Mouse (Mus musculus) MEL (cell line): ENCODE results near the gene Nrf1. TPM values are rescaled to one million over a fixed set of nuclear protein-coding genes. Genes with fewer than 3 reads are reported as not detected.

Experiments used
- DNase-seq: peaks from one replicate; pipeline ENCODE4 v3.0.0; 2011; ENCODE audit warnings: low read depth, low spot score
- H3K27ac ChIP-seq: 2 replicates; pipeline ENCODE4 v1.5.1; 2012; ENCODE audit warnings: low read depth, mild to moderate bottlenecking, control low read depth, low read length, moderate library complexity; ENCODE audit not compliant: control insufficient read depth
- H3K27me3 ChIP-seq, 2 experiments: fragments of 150-350 bp in 1 of 2; sonication (generic) in 1 of 2; 2 replicates each; pipeline ENCODE4 v1.6.1; 2012; ENCODE audit warnings: low read length in 2 of 2, mild to moderate bottlenecking in 2 of 2, improper control_type of control experiment in 1 of 2, moderate library complexity in 1 of 2; ENCODE audit not compliant: insufficient read depth in 2 of 2, control insufficient read depth in 1 of 2
- H3K36me3 ChIP-seq, 2 experiments: 2 replicates each; pipeline ENCODE4 v1.6.1; 2012 to 2014; ENCODE audit warnings: low read length in 2 of 2, improper control_type of control experiment in 1 of 2, inconsistent platforms in 1 of 2, mild to moderate bottlenecking in 1 of 2; ENCODE audit not compliant: insufficient read depth in 2 of 2, control insufficient read depth in 1 of 2
- H3K4me1 ChIP-seq, 2 experiments: fragments of 150-350 bp in 1 of 2; sonication (generic) in 1 of 2; 2 replicates each; pipeline ENCODE4 v1.6.1; 2012; ENCODE audit warnings: low read length in 2 of 2, improper control_type of control experiment in 1 of 2, mild to moderate bottlenecking in 1 of 2; ENCODE audit not compliant: insufficient read depth in 2 of 2, control insufficient read depth in 1 of 2
- H3K4me3 ChIP-seq, 2 experiments: fragments of 150-350 bp in 1 of 2; sonication (generic) in 1 of 2; 2 replicates each; pipeline ENCODE4 v1.5.1; 2012; ENCODE audit warnings: low read depth in 2 of 2, low read length in 2 of 2, mild to moderate bottlenecking in 2 of 2, moderate library complexity in 2 of 2, control low read depth in 1 of 2, improper control_type of control experiment in 1 of 2; ENCODE audit not compliant: control insufficient read depth in 1 of 2, insufficient read depth in 1 of 2
- H3K79me2 ChIP-seq: 2 replicates; pipeline ENCODE4 v1.6.1; 2012; ENCODE audit warnings: mild to moderate bottlenecking, low read length, moderate library complexity; ENCODE audit not compliant: control insufficient read depth, poor library complexity, insufficient read depth
- H3K9ac ChIP-seq: 2 replicates; pipeline ENCODE4 v1.6.1; 2012; ENCODE audit warnings: low read depth, mild to moderate bottlenecking, control low read depth, low read length, moderate library complexity; ENCODE audit not compliant: control insufficient read depth, poor library complexity, severe bottlenecking
- H3K9me3 ChIP-seq: fragments of 150-350 bp; sonication (generic); replicated peaks from 2 replicates; pipeline ENCODE4 v1.6.1; 2012; ENCODE audit warnings: mild to moderate bottlenecking, low read length, improper control_type of control experiment, moderate library complexity; ENCODE audit not compliant: insufficient read depth
- CHD2 ChIP-seq: IDR thresholded peaks from 2 replicates; pipeline ENCODE4 v1.6.1; 2011; ENCODE audit warnings: low read length, improper control_type of control experiment
- ELF1 ChIP-seq: IDR thresholded peaks from 2 replicates; pipeline ENCODE4 v1.6.1; 2014; ENCODE audit warnings: low read depth, mild to moderate bottlenecking, inconsistent platforms, low read length, improper control_type of control experiment, moderate library complexity
- EP300 ChIP-seq, 2 experiments: IDR thresholded peaks; 2 replicates each; pipeline ENCODE4 v1.6.1; 2011; ENCODE audit warnings: improper control_type of control experiment in 2 of 2, low read length in 2 of 2, low read depth in 1 of 2, mild to moderate bottlenecking in 1 of 2
- ETS1 ChIP-seq: IDR thresholded peaks from 2 replicates; pipeline ENCODE4 v1.6.1; 2012; ENCODE audit warnings: low read depth, mild to moderate bottlenecking, inconsistent platforms, low read length, improper control_type of control experiment, moderate library complexity
- GATA1 ChIP-seq: IDR thresholded peaks from 2 replicates; pipeline ENCODE4 v1.6.1; 2011; ENCODE audit warnings: low read depth, low read length, improper control_type of control experiment
- MAFK ChIP-seq: IDR thresholded peaks from 2 replicates; pipeline ENCODE4 v1.6.1; 2011; ENCODE audit warnings: low read depth, mild to moderate bottlenecking, low read length, improper control_type of control experiment, borderline replicate concordance
- MEF2A ChIP-seq: IDR thresholded peaks from 2 replicates; pipeline ENCODE4 v1.6.1; 2014; ENCODE audit warnings: low read depth, mild to moderate bottlenecking, inconsistent platforms, low read length, improper control_type of control experiment; ENCODE audit not compliant: poor library complexity, insufficient replicate concordance, severe bottlenecking; ENCODE audit errors: extremely low read depth
- MYB ChIP-seq: IDR thresholded peaks from 2 replicates; pipeline ENCODE4 v1.6.1; 2011; ENCODE audit warnings: mild to moderate bottlenecking, low read depth, low read length, improper control_type of control experiment
- NELFE ChIP-seq: IDR thresholded peaks from 2 replicates; pipeline ENCODE4 v1.6.1; 2011; ENCODE audit warnings: low read depth, low read length, improper control_type of control experiment
- RCOR1 ChIP-seq: IDR thresholded peaks from 2 replicates; pipeline ENCODE4 v1.6.1; 2012; ENCODE audit warnings: low read depth, mild to moderate bottlenecking, inconsistent platforms, low read length, improper control_type of control experiment
- TCF12 ChIP-seq: IDR thresholded peaks from 2 replicates; pipeline ENCODE4 v1.6.1; 2014; ENCODE audit warnings: low read depth, mild to moderate bottlenecking, inconsistent platforms, low read length, improper control_type of control experiment, moderate library complexity
- UBTF ChIP-seq: IDR thresholded peaks from 2 replicates; pipeline ENCODE4 v1.6.1; 2012; ENCODE audit warnings: low read depth, mild to moderate bottlenecking, inconsistent platforms, low read length, improper control_type of control experiment, moderate library complexity, borderline replicate concordance; ENCODE audit not compliant: insufficient read depth
- USF1 ChIP-seq: IDR thresholded peaks from 2 replicates; pipeline ENCODE4 v1.6.1; 2014; ENCODE audit warnings: low read depth, mild to moderate bottlenecking, inconsistent platforms, low read length, improper control_type of control experiment, moderate library complexity
- ZC3H11A ChIP-seq: IDR thresholded peaks from 2 replicates; pipeline ENCODE4 v1.6.1; 2012; ENCODE audit warnings: low read depth, mild to moderate bottlenecking, inconsistent platforms, low read length, improper control_type of control experiment
- ZKSCAN1 ChIP-seq: IDR thresholded peaks from 2 replicates; pipeline ENCODE4 v1.6.1; 2012; ENCODE audit warnings: low read depth, mild to moderate bottlenecking, inconsistent platforms, low read length, improper control_type of control experiment, moderate library complexity
- ZNF384 ChIP-seq: IDR thresholded peaks from 2 replicates; pipeline ENCODE4 v1.6.1; 2012; ENCODE audit warnings: low read depth, mild to moderate bottlenecking, inconsistent platforms, low read length, improper control_type of control experiment
- polyA plus RNA-seq, 2 experiments: library from polyadenylated mRNA; stranded (reverse) in 1 of 2; unstranded in 1 of 2; fragments of >175 nt in 1 of 2; fragments of >200 nt in 1 of 2; gene quantifications; 2 replicates each; pipeline versions ENCODE4 v1.2.1 to v1.2.4; 2012; ENCODE audit warnings: low replicate concordance in 2 of 2, low read depth in 1 of 2; ENCODE audit not compliant: insufficient read length in 2 of 2, insufficient read depth in 1 of 2, missing spikeins in 1 of 2
- total RNA-seq: library from RNA; depleted of rRNA; stranded (reverse); fragments of 300-350 nt; gene quantifications from 2 replicates; pipeline ENCODE4 v1.2.3, GENCODE M21; 2012

Nrf1 gene
- total and polyA plus RNA-seq, 3 experiments, result 56.5 to 93.7 (median 60.4) TPM

DNA sequence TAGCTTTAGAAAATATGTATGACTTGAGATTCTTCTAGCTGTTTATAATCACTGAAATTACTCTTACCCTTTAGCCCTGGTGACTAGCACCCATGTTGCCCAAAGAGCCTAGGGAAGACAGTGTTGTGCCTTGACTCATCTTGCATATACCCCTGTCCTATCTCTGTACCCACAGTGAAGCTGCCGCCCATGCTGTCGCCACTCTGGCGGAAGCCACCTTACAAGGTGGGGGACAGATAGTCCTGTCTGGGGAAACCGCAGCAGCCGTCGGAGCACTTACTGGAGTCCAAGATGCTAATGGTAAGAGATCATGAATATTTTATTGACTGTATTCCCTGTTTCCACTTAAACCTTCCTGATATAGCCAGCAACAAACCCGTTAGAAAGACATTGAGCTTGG lies 78.3 kb downstream of the Nrf1 start:
- Histone ChIP-seq H3K9ac (no peak overlapping the region), H3K9me3 (no peaks in the 10 kb centered on the region), H3K4me3 (no peak overlapping the region), H3K27me3 (no peaks in the 10 kb centered on the region), H3K36me3 (peaks cover 8 to 23% of the 10 kb centered on the region in 2 experiments), H3K27ac (no peak overlapping the region), H3K4me1 (peaks cover 8% of the 10 kb centered on the region in 2 experiments), H3K79me2 (no peaks in the 10 kb centered on the region)
- DNase-seq, result no peak
- no peak for TF ChIP-seq MEF2A
- no peak for TF ChIP-seq ELF1
- TF ChIP-seq MAFK, result no peak

DNA sequence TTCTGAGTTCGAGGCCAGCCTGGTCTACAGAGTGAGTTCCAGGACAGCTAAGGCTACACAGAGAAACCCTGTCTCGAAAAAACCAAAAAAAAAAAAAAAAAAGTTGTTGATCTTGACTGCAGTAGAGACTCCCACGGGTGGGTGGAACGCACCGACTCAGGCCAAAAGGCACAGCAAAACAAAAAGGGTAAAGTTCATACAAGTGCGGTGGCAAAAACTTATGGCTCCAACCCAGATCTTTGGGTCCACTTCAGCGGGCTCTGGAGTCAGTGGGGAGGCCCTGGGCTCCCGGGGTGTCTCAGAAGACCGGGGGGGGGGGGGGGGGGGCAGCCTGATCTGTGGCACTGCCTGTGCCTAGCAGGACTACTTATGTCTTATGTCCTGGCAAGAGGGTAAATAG lies 79.0 kb downstream of the Nrf1 start:
- no peak overlapping the region for H3K9ac ChIP-seq
- TF ChIP-seq ETS1 (no peak), TCF12 (no peak), USF1 (no peak), ZNF384 (no peak), ELF1 (no peak), ZC3H11A (no peak), RCOR1 (no peak), ZKSCAN1 (no peak), EP300 (IDR thresholded peaks at IDR 0.05; ENCODE audit: low read depth in 1 of 2, low read length in 2 of 2) (no peak), UBTF (no peak), NELFE (no peak), MAFK (no peak)
- no peaks in the 10 kb centered on the region for H3K9me3 ChIP-seq
- H3K4me1 ChIP-seq, result peaks cover 9 to 12% of the 10 kb centered on the region in 2 experiments
- no peaks in the 10 kb centered on the region for H3K79me2 ChIP-seq
- H3K36me3 ChIP-seq, result peaks cover 11 to 28% of the 10 kb centered on the region in 2 experiments
- no peak for DNase-seq
- no peak overlapping the region for H3K27ac ChIP-seq
- no peaks in the 10 kb centered on the region for H3K27me3 ChIP-seq
- no peak overlapping the region for H3K4me3 ChIP-seq

DNA sequence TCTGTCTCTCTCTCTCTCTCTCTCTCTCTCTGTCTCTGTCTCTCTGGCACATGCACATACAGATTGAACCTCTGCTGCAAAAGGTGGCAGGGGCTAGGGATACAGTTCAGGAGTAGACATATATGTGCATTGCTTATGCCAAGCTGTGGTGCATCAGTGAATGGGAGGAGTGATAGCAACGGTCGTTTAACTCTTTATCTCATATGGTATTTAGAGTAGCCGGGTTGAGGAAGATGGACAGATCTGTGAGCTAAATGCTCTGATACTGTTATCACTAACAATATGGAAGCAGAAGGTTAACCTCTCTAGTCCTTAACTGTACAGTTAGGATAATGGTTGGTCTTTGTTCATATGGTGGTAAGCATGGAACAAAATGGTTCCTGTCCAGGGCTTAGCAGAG lies 84.6 kb downstream of the Nrf1 start:
- no peaks in the 10 kb centered on the region for H3K27me3 ChIP-seq
- H3K9me3 ChIP-seq, result no peaks in the 10 kb centered on the region
- peak; percentile 33 for DNase-seq
- peaks cover 28 to 33% of the 10 kb centered on the region in 2 experiments for H3K4me1 ChIP-seq
- no peak overlapping the region for H3K9ac ChIP-seq
- no peak overlapping the region for H3K4me3 ChIP-seq
- peak overlapping the region; percentile 55; the same call in 1 of the 2 replicates for H3K27ac ChIP-seq
- H3K36me3 ChIP-seq, result peaks cover 14 to 56% of the 10 kb centered on the region in 2 experiments
- H3K79me2 ChIP-seq, result no peaks in the 10 kb centered on the region
- TF ChIP-seq GATA1 (peak; percentile 58), ETS1 (0 out of 2 replicates have a peak, but pooled peaks have one; percentile 9), TCF12 (peak; percentile 76), EP300 (IDR thresholded peaks at IDR 0.05; ENCODE audit: low read depth in 1 of 2, low read length in 2 of 2) (peak in 1 of 2 experiments; percentile 76; a peak in 2 of 4 replicates), UBTF (no peak), CHD2 (no peak), MYB (peak; percentile 67)
